Mouse (Mus musculus): Measurements from ENCODE around the gene Fgd6.

GRCm38 (mm10) chr10:94008356-94008755 lies 27.4 kb upstream of the Fgd6 start:
- TF ChIP-seq POLR2A (IDR thresholded peaks at IDR 0.05; ENCODE audit: borderline replicate concordance, extremely low read depth, insufficient read depth, insufficient read length, poor library complexity, severe bottlenecking) (no peak), CTCF (IDR thresholded peaks at IDR 0.05; ENCODE audit: borderline replicate concordance, extremely low read depth, insufficient read depth, insufficient read length) (no peak)
